Mouse (Mus musculus) urinary bladder, postnatal 25 days (tissue): ENCODE results near the gene Gm6904.
"Not testable (repeated sequence)": the region's sequence is repeated elsewhere in the genome, so short reads cannot be mapped to it uniquely, and the experiment has no call there.

Experiments used
- DNase-seq: peaks from one replicate; pipeline ENCODE4 v3.0.0; 2022; ENCODE audit warnings: low spot score

Gene Gm6904

DNA sequence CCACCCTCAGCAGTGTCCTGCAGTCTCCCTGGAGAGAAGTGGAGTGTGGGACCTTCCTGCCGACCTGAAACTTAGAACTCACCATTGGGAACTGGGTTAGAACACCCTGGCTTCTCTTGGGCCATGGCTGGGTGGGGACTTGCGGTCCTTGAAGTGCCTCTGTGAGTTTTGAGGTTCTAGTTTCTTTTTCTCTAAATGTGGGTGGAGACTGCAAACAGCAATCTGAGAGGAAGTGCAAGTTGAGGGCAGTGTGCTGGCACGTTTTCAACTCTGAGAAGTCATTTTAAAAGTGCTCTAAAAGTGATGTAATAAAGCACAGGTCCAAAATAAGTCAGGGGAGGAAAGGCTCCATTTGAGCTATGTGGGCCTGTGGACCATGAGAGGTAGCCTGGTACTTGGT lies at the start of gene Gm6904:
Gene Gm6904 (minus strand): TSS at position 161 of the 400 bp plus-strand sequence.
- no peak for DNase-seq

DNA sequence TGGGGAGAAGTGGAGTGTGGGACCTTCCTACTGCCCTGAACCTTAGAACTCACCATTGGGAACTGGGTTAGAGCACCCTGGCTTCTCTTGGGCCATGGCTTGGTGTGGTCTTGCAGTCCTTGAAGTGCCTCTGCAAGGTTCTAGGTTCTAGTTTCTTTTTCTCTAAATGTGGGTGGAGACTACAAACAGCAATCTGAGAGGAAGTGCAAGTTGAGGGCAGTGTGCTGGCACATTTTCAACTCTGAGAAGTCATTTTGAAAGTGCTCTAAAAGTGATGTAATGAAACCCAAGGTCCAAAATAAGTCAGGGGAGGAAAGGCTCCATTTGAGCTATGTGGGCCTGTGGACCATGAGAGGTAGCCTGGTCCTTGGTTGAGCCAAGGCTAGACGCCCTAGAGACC lies 37.4 kb upstream of the Gm6904 start, which contains the start of gene Phf11a:
Gene Phf11a (minus strand): TSS at position 132 of the 400 bp plus-strand sequence.
- not testable (repeated sequence) for DNase-seq

GRCm38 (mm10) chr14:59291769-59292168 lies 31.8 kb upstream of the Gm6904 start:
- not testable (repeated sequence) for DNase-seq

GRCm38 (mm10) chr14:59274961-59275360 lies 14.9 kb upstream of the Gm6904 start:
- peak; percentile 35 for DNase-seq

GRCm38 (mm10) chr14:59255861-59256260 lies 4.2 kb downstream of the Gm6904 start:
- not testable (repeated sequence) for DNase-seq

- DNase-seq, result not testable (repeated sequence)
Measured at GRCm38 (mm10) chr14:59250350-59250749, 9.7 kb downstream of the Gm6904 start.

DNA sequence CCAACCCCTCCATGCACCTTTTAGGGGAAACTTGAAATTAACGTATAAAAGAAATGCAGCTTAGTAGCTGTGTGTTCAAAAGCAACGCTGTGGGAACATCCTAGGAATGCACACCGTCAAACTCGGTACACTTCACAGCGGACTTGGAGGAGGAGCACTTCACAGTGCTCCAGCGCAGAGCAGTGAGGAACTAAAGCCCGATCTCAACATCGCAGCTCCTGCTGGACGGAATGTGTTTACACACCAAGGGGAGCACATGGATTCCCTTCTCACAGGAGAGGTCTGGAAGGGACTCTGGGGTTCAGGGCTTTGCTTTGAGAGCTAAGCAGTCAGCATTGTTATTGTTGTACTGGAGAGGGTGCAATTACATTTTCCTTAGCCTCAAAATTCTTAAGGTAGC lies 26.4 kb downstream of the Gm6904 start:
- no peak for DNase-seq

DNA sequence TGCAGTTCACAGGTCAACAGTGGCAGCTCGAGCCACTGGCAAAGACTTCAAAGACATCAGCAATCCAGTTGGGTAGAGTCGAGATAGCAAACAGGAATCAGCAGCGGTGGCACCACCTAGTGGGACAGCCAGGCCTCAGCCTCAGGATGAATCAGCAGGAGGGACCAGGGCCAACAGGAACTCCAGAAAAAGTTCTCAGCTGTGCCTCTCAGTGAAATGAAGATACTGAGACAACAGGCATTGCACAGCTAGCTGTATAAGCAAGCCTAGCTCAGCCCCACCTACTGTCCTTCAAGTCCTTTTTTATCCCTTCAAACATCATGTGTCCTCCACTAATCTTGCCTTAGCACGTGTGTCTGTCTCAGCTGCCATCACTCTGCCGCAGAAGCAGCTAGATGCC lies 28.0 kb downstream of the Gm6904 start:
- no peak for DNase-seq

DNA sequence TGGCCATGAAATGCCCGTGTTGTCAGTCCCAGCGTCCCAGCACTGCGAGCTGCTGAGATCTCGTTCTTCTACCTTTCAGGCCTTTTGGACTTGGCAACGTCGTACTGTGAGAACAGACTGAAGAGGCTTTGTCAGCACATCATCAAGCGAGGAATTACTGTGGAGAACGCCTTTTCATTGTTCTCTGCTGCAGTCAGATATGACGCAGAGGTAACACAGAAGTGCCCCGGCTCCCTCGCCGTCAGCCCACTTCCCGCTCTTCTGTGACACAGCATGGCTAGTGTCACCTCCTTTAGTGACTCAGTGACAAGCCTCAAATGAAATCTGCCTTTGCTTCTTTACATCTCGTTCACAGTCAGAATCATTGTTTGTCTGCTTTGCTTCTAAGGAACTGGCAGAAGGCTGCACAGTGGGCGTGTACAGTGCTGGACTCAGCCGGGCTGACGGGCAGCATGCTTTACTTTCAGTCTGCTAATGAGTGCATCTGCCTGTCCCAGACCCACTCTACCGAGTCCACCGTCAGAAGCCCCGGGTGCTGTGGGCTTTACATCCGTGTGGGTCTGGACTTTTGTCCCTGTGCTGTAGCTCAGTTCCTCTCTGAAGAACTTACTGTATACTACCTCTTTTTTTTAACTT lies 29.6 kb downstream of the Gm6904 start:
- DNase-seq, result no peak

- DNase-seq, result no peak
Measured at GRCm38 (mm10) chr14:59229822-59230221, 30.2 kb downstream of the Gm6904 start.

- no peak for DNase-seq
Measured at GRCm38 (mm10) chr14:59226240-59226639, 33.8 kb downstream of the Gm6904 start.

DNA sequence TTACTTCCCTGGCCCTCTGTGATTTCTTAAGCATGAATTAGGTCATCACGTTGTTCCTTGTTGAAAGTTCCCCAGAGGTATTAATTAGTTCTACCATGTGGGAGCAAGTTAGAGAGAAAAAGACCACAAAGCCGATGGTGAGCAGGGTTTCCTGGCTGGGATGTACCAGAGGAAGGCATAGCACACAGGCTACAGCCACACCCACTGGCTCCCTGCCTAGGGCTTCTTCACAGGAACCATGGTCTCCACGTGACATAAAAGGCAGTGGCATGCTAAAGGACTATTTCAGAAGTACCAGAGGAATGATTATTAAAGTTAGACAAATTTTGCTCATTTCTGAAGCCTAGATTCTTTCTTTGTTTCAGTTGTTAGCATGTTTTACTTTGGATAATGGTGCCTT lies 40.8 kb downstream of the Gm6904 start:
- no peak for DNase-seq

DNA sequence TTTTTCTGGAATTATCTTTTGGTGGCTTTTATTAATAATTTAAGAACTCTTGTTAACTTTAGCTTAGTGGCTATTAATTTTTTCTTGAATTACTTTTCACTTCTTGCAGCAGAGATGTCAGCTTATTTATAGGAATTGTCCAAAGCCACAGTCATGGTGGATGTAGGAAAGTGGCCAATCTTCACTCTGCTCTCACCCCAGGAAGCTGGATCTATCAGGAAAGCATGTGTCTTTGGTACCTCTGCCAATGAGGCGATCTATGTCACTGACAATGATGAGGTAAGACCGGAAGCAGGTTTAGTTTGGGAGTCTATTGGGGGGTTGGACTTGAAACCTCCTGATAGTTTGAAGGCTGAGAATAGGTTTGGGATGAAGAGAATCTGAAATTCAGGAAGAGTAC lies 50.2 kb downstream of the Gm6904 start:
- DNase-seq, result no peak

DNA sequence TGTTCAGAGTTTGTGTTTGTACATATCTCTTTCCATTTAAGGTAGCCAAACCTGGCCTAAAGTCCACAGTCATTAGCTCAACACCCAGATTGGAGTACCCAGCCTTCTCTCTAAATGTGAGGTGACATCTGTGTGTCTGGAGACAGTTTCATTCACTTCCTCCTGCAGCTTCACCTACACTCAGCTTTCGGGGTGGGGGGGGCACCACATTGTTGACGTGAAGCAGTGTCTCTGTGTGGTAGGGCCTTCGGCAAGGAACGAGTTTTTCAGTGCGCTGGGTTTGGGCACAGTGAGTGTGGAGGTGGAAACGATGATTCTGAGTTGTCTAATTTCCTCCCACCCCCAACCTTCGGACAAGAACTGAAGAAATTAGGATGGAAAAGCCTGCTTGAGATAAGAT lies 51.0 kb downstream of the Gm6904 start:
- DNase-seq, result no peak

- DNase-seq, result no peak
Measured at GRCm38 (mm10) chr14:59205976-59206583, 53.9 kb downstream of the Gm6904 start.

- no peak for DNase-seq
Measured at GRCm38 (mm10) chr14:59205461-59205860, 54.6 kb downstream of the Gm6904 start.

GRCm38 (mm10) chr14:59201604-59202215 lies 58.3 kb downstream of the Gm6904 start:
- DNase-seq, result no peak

GRCm38 (mm10) chr14:59200711-59201603 lies 59.1 kb downstream of the Gm6904 start, which contains the start of gene Rcbtb1:
Rcbtb1 (plus strand) TSS chr14:59201209.
- peak; percentile 88 for DNase-seq
